Mouse (Mus musculus): Measurements from ENCODE around the gene Gm906.
"Not testable (repeated sequence)": the region's sequence is repeated elsewhere in the genome, so short reads cannot be mapped to it uniquely, and the experiment has no call there.

Gene Gm906

GRCm38 (mm10) chr13:50250208-50250607 lies at the start of gene Gm906:
TSS of gene Gm906 (minus strand) at chr13:50250308.
- DNase-seq (ENCODE audit: low spot score), result not testable (repeated sequence)

- DNase-seq (ENCODE audit: low spot score), result not testable (repeated sequence)
Measured at GRCm38 (mm10) chr13:50283308-50283707, 33.2 kb upstream of the Gm906 start.

GRCm38 (mm10) chr13:50236487-50236886 lies 13.6 kb downstream of the Gm906 start:
- no peak for DNase-seq (ENCODE audit: low spot score)

GRCm38 (mm10) chr13:50211842-50212241 lies 38.3 kb downstream of the Gm906 start:
- peak; percentile 1 for DNase-seq (ENCODE audit: low spot score)

- DNase-seq (ENCODE audit: low spot score), result not testable (repeated sequence)
Measured at GRCm38 (mm10) chr13:50210191-50210590, 39.9 kb downstream of the Gm906 start.

GRCm38 (mm10) chr13:50209651-50210050 lies 40.5 kb downstream of the Gm906 start:
- DNase-seq (ENCODE audit: low spot score), result not testable (repeated sequence)

- no peak for DNase-seq (ENCODE audit: low spot score)
Measured at GRCm38 (mm10) chr13:50207966-50208365, 42.1 kb downstream of the Gm906 start.

- DNase-seq (ENCODE audit: low spot score), result not testable (repeated sequence)
Measured at GRCm38 (mm10) chr13:50196831-50197230, 53.3 kb downstream of the Gm906 start.
